Mouse (Mus musculus): Measurements from ENCODE around the gene Rpl3l.
A peak's percentile ranks its signal among the peaks of the same experiment; 100 is the strongest.
"Not testable (repeated sequence)": the region's sequence is repeated elsewhere in the genome, so short reads cannot be mapped to it uniquely, and the experiment has no call there.

Gene Rpl3l

GRCm38 (mm10) chr17:24719494-24720222, 8.0 kb upstream of the Rpl3l start:
- peak; percentile 96 to 97 for DNase-seq (ENCODE audit: low read depth in 2 of 2, low spot score in 2 of 2)

GRCm38 (mm10) chr17:24720616-24721015, 7.0 kb upstream of the Rpl3l start:
- DNase-seq (ENCODE audit: low read depth in 2 of 2, low spot score in 2 of 2): not testable (repeated sequence)

- DNase-seq (ENCODE audit: low read depth in 2 of 2, low spot score in 2 of 2): not testable (repeated sequence)
Observed at GRCm38 (mm10) chr17:24721383-24721955, 6.2 kb upstream of the Rpl3l start.

- no peak for DNase-seq (ENCODE audit: low read depth in 2 of 2, low spot score in 2 of 2)
Observed at GRCm38 (mm10) chr17:24722220-24722924, 5.2 kb upstream of the Rpl3l start.

GRCm38 (mm10) chr17:24723122-24723880, 4.3 kb upstream of the Rpl3l start:
- DNase-seq (ENCODE audit: low read depth in 2 of 2, low spot score in 2 of 2): no peak

- DNase-seq (ENCODE audit: low read depth in 2 of 2, low spot score in 2 of 2): no peak
Observed at GRCm38 (mm10) chr17:24723881-24724180, 3.8 kb upstream of the Rpl3l start.

- DNase-seq (ENCODE audit: low read depth in 2 of 2, low spot score in 2 of 2): peak; percentile 95 to 97
Observed at GRCm38 (mm10) chr17:24724184-24724583, 3.4 kb upstream of the Rpl3l start, which contains the start of gene Ndufb10. TSS of gene Ndufb10 (minus strand) at chr17:24724478.

GRCm38 (mm10) chr17:24725637-24726390, 1.8 kb upstream of the Rpl3l start:
- no peak for DNase-seq (ENCODE audit: low read depth in 2 of 2, low spot score in 2 of 2)

GRCm38 (mm10) chr17:24728184-24728583, 564 bp downstream of the Rpl3l start:
- no peak for DNase-seq (ENCODE audit: low read depth in 2 of 2, low spot score in 2 of 2)

GRCm38 (mm10) chr17:24729067-24729466, 1.4 kb downstream of the Rpl3l start:
- no peak for DNase-seq (ENCODE audit: low read depth in 2 of 2, low spot score in 2 of 2)

- no peak for DNase-seq (ENCODE audit: low read depth in 2 of 2, low spot score in 2 of 2)
Observed at GRCm38 (mm10) chr17:24730787-24731186, 3.2 kb downstream of the Rpl3l start.

- DNase-seq (ENCODE audit: low read depth in 2 of 2, low spot score in 2 of 2): no peak
Observed at GRCm38 (mm10) chr17:24732233-24732935, 4.8 kb downstream of the Rpl3l start.

GRCm38 (mm10) chr17:24733434-24734050, 5.9 kb downstream of the Rpl3l start:
- DNase-seq (ENCODE audit: low read depth in 2 of 2, low spot score in 2 of 2): no peak

GRCm38 (mm10) chr17:24734513-24734912, 6.9 kb downstream of the Rpl3l start:
- no peak for DNase-seq (ENCODE audit: low read depth in 2 of 2, low spot score in 2 of 2)

GRCm38 (mm10) chr17:24735446-24735845, 7.8 kb downstream of the Rpl3l start:
- no peak for DNase-seq (ENCODE audit: low read depth in 2 of 2, low spot score in 2 of 2)

- peak; percentile 85 to 90 for DNase-seq (ENCODE audit: low read depth in 2 of 2, low spot score in 2 of 2)
Observed at GRCm38 (mm10) chr17:24736330-24737051, 8.9 kb downstream of the Rpl3l start, which contains the start of gene Msrb1. TSS of gene Msrb1 (plus strand) at chr17:24736642.

GRCm38 (mm10) chr17:24737135-24737810, 9.7 kb downstream of the Rpl3l start:
- DNase-seq (ENCODE audit: low read depth in 2 of 2, low spot score in 2 of 2): no peak

GRCm38 (mm10) chr17:24738238-24738637, 10.6 kb downstream of the Rpl3l start:
- no peak for DNase-seq (ENCODE audit: low read depth in 2 of 2, low spot score in 2 of 2)

Data from CD8-positive naive resting alpha-beta T cell, adult 2 months (primary cell).